ENCODE assay signal across 8 mouse cellular contexts in genomic region chr9:56847523-56847922, GRCm38 (mm10). TPM values are rescaled to one million over a fixed set of nuclear protein-coding genes. Genes with fewer than 3 reads are reported as not detected.
DNase-seq lines count a peak whose midpoint lies in the region; ATAC-seq and TF ChIP-seq lines count a peak whose summit lies in the region.

No protein-coding gene starts in this region.

- H3K4me3 ChIP-seq in liver, embryonic 12.5 days, result no peak overlapping the region
- no peak overlapping the region for H3K4me3 ChIP-seq in hindbrain, embryonic 12.5 days
- H3K4me3 ChIP-seq in thymus, adult 2 months (ENCODE audit: control insufficient read depth, insufficient read depth, low read length), result no peak overlapping the region

- H3K4me1 ChIP-seq in liver, embryonic 12.5 days, result no peaks in the 10 kb centered on the region
- peaks cover 31% of the 10 kb centered on the region for H3K4me1 ChIP-seq in hindbrain, embryonic 12.5 days
- no peaks in the 10 kb centered on the region for H3K4me1 ChIP-seq in thymus, adult 2 months (replicated peaks; ENCODE audit: control insufficient read depth, insufficient read depth, low read length)

- H3K9me3 ChIP-seq in liver, embryonic 12.5 days (replicated peaks), result no peaks in the 10 kb centered on the region
- no peaks in the 10 kb centered on the region for H3K9me3 ChIP-seq in hindbrain, embryonic 12.5 days (replicated peaks)

- H3K27me3 ChIP-seq in liver, embryonic 12.5 days (replicated peaks), result peaks cover 34% of the 10 kb centered on the region
- H3K27me3 ChIP-seq in hindbrain, embryonic 12.5 days, result peaks cover 10% of the 10 kb centered on the region
- no peaks in the 10 kb centered on the region for H3K27me3 ChIP-seq in thymus, adult 2 months (ENCODE audit: control insufficient read depth, insufficient read depth, low read length)

- no peak overlapping the region for H3K9ac ChIP-seq in liver, embryonic 12.5 days
- H3K9ac ChIP-seq in hindbrain, embryonic 12.5 days, result no peak overlapping the region

- no peak overlapping the region for H3K4me2 ChIP-seq in liver, embryonic 12.5 days
- no peak overlapping the region for H3K4me2 ChIP-seq in hindbrain, embryonic 12.5 days (replicated peaks)

- TF ChIP-seq CTCF in brain, embryonic 14.5 days (IDR thresholded peaks at IDR 0.05; ENCODE audit: borderline replicate concordance, extremely low read depth, insufficient read depth, insufficient read length), result peak; percentile 90
- TF ChIP-seq CTCF in thymus, adult 2 months (IDR thresholded peaks at IDR 0.05; ENCODE audit: borderline replicate concordance, control insufficient read depth, extremely low read depth, insufficient read depth, low read length, poor library complexity), result peak; percentile 83

- no peak for ATAC-seq in liver, embryonic 12.5 days
- ATAC-seq in erythroblast, adult 5-6 weeks (replicated peaks; ENCODE audit: low FRiP score, poor library complexity, severe bottlenecking), result peak; percentile 63; the same call in 1 of the 2 replicates
- ATAC-seq in hindbrain, embryonic 12.5 days (ENCODE audit: low FRiP score), result peak; percentile 44; the same call in 1 of the 2 replicates

- intact Hi-C loops in left cerebral cortex, postnatal 36 days (cut with DNase I), result no loop called here

- WGBS in liver, embryonic 12.5 days (ENCODE audit: insufficient replicate concordance), result 7% methylated on average over 3 of the region's 3 CpGs
- WGBS in hindbrain, embryonic 12.5 days, result 18% methylated on average over 3 of the region's 3 CpGs
- WGBS in thymus, adult 2 months, result 12% methylated on average over 3 of the region's 3 CpGs

- H3K27ac ChIP-seq in liver, embryonic 12.5 days, result no peak overlapping the region
- no peak overlapping the region for H3K27ac ChIP-seq in hindbrain, embryonic 12.5 days
- no peak overlapping the region for H3K27ac ChIP-seq in thymus, adult 2 months (ENCODE audit: control insufficient read depth, insufficient read depth, low read length)

- TF ChIP-seq POLR2A in brain, embryonic 14.5 days (IDR thresholded peaks at IDR 0.05; ENCODE audit: borderline replicate concordance, extremely low read depth, insufficient read depth, insufficient read length, poor library complexity, severe bottlenecking), result no peak
- no peak for TF ChIP-seq POLR2A in thymus, adult 2 months (IDR thresholded peaks at IDR 0.05; ENCODE audit: control insufficient read depth, extremely low read depth, insufficient read depth, low read length, poor library complexity)

- no peaks in the 10 kb centered on the region for H3K36me3 ChIP-seq in liver, embryonic 12.5 days
- H3K36me3 ChIP-seq in hindbrain, embryonic 12.5 days, result no peaks in the 10 kb centered on the region
- H3K36me3 ChIP-seq in thymus, adult 2 months (ENCODE audit: control insufficient read depth, insufficient read depth, low read length), result no peaks in the 10 kb centered on the region

- peak; percentile 57 for DNase-seq in liver
- peak; percentile 88 for DNase-seq in brain, embryonic 14.5 days (ENCODE audit: low read depth)
- DNase-seq in left cerebral cortex, postnatal 36 days (ENCODE audit: low spot score in 2 of 2), result peak; percentile 62 to 73
- DNase-seq in naive thymus-derived CD4-positive, alpha-beta T cell, adult 2 months (ENCODE audit: low read depth), result peak; percentile 48
- DNase-seq in thymus, adult 2 months, result peak; percentile 61

RNA-seq across cellular contexts. Expression of gene Odf3l1, which starts 17.0 kb away (rescaled TPM):
- polyA plus RNA-seq in liver, embryonic 12.5 days (2016; fragmentation: Nextera tagmentation; extraction: Ambion mirVana), result not detected in 2 replicates
- 0.14 and 0.18 TPM in 2 replicates for polyA plus RNA-seq in brain, embryonic 14.5 days (2012; rRNA removed)
- not detected in 2 replicates for total RNA-seq in erythroblast, adult 5-6 weeks (2015; ENCODE audit: low replicate concordance)
- not detected in 2 replicates for total RNA-seq in erythroblast, adult 5-6 weeks (2017; ENCODE audit: low replicate concordance)
- 0.29 and 0.54 TPM in 2 replicates for polyA plus RNA-seq in hindbrain, embryonic 12.5 days (2016; fragmentation: Nextera tagmentation; extraction: Ambion mirVana)
- not detected for total RNA-seq in left cerebral cortex, postnatal 36 days (2021)
- 2.2 TPM in 2 replicates for polyA plus RNA-seq in thymus, adult 2 months (2012; rRNA removed)

RNA-seq across cellular contexts. Expression of gene Cspg4, which starts 17.3 kb away (rescaled TPM):
- 0.62 and 0.63 TPM in 2 replicates for polyA plus RNA-seq in liver, embryonic 12.5 days (2016; fragmentation: Nextera tagmentation; extraction: Ambion mirVana)
- 4.4 and 8.2 TPM in 2 replicates for polyA plus RNA-seq in brain, embryonic 14.5 days (2012; rRNA removed)
- total RNA-seq in erythroblast, adult 5-6 weeks (2015; ENCODE audit: low replicate concordance), result not detected in 2 replicates
- 0.28 TPM in 1 of 2 replicates, not detected in the other for total RNA-seq in erythroblast, adult 5-6 weeks (2017; ENCODE audit: low replicate concordance)
- 6.8 and 8.9 TPM in 2 replicates for polyA plus RNA-seq in hindbrain, embryonic 12.5 days (2016; fragmentation: Nextera tagmentation; extraction: Ambion mirVana)
- total RNA-seq in left cerebral cortex, postnatal 36 days (2021), result 10 to 100 TPM; 15.0 to 19.6 TPM
- 3.5 and 3.6 TPM in 2 replicates for polyA plus RNA-seq in thymus, adult 2 months (2012; rRNA removed)

RNA-seq across cellular contexts. Expression of gene Lingo1, which starts 51.3 kb away (rescaled TPM):
- polyA plus RNA-seq in liver, embryonic 12.5 days (2016; fragmentation: Nextera tagmentation; extraction: Ambion mirVana), result 0.75 and 1.2 TPM in 2 replicates
- polyA plus RNA-seq in brain, embryonic 14.5 days (2012; rRNA removed), result 143 and 205 TPM in 2 replicates
- not detected in 2 replicates for total RNA-seq in erythroblast, adult 5-6 weeks (2015; ENCODE audit: low replicate concordance)
- not detected in 2 replicates for total RNA-seq in erythroblast, adult 5-6 weeks (2017; ENCODE audit: low replicate concordance)
- polyA plus RNA-seq in hindbrain, embryonic 12.5 days (2016; fragmentation: Nextera tagmentation; extraction: Ambion mirVana), result 35.6 and 36.9 TPM in 2 replicates
- total RNA-seq in left cerebral cortex, postnatal 36 days (2021), result 100 to 1,000 TPM; 455 to 509 TPM
- 5.2 and 5.3 TPM in 2 replicates for polyA plus RNA-seq in thymus, adult 2 months (2012; rRNA removed)
